Mouse (Mus musculus): ENCODE measurements at regions not wholly inside any gene's neighbourhood (a gene's known extent, or its start where the extent isn't known, plus 50 kb on each side); places are given as distances from the start of the nearest gene placed in this dataset.

- DNase-seq: no peak
- intact Hi-C loops (cut with DNase I; ENCODE audit: low total_unique reads): no loop called here
Observed at GRCm38 (mm10) chr13:31318008-31318407, 237.9 kb upstream of the Foxq1 start.

GRCm38 (mm10) chr13:31321411-31321810, 234.5 kb upstream of the Foxq1 start:
- DNase-seq: no peak
- intact Hi-C loops (cut with DNase I; ENCODE audit: low total_unique reads): no loop called here

GRCm38 (mm10) chr13:31326269-31326851, 229.6 kb upstream of the Foxq1 start:
- DNase-seq: no peak
- intact Hi-C loops (cut with DNase I; ENCODE audit: low total_unique reads): no loop called here

GRCm38 (mm10) chr13:31327511-31327951, 228.4 kb upstream of the Foxq1 start:
- DNase-seq: no peak
- intact Hi-C loops (cut with DNase I; ENCODE audit: low total_unique reads): no loop called here

- intact Hi-C loops (cut with DNase I; ENCODE audit: low total_unique reads): no loop called here
Observed at GRCm38 (mm10) chr13:31328756-31329155, 227.2 kb upstream of the Foxq1 start.

GRCm38 (mm10) chr13:31330731-31331130, 225.2 kb upstream of the Foxq1 start:
- no peak for DNase-seq
- intact Hi-C loops (cut with DNase I; ENCODE audit: low total_unique reads): no loop called here

More at GRCm38 (mm10) chr13:31328756-31329155, 227.2 kb upstream of the Foxq1 start:
- no peak for DNase-seq

GRCm38 (mm10) chr13:31334981-31335380, 221.0 kb upstream of the Foxq1 start:
- intact Hi-C loops (cut with DNase I; ENCODE audit: low total_unique reads): no loop called here
- DNase-seq: no peak

- no peak for DNase-seq
- intact Hi-C loops (cut with DNase I; ENCODE audit: low total_unique reads): no loop called here
Observed at GRCm38 (mm10) chr13:31337631-31338030, 218.3 kb upstream of the Foxq1 start.

GRCm38 (mm10) chr13:31339386-31339785, 216.5 kb upstream of the Foxq1 start:
- intact Hi-C loops (cut with DNase I; ENCODE audit: low total_unique reads): no loop called here

GRCm38 (mm10) chr13:31339901-31340300, 216.0 kb upstream of the Foxq1 start:
- intact Hi-C loops (cut with DNase I; ENCODE audit: low total_unique reads): no loop called here
- DNase-seq: no peak

More at GRCm38 (mm10) chr13:31339386-31339785, 216.5 kb upstream of the Foxq1 start:
- no peak for DNase-seq

GRCm38 (mm10) chr13:31340363-31340948, 215.5 kb upstream of the Foxq1 start:
- no peak for DNase-seq
- intact Hi-C loops (cut with DNase I; ENCODE audit: low total_unique reads): no loop called here

GRCm38 (mm10) chr13:31341282-31342100, 214.4 kb upstream of the Foxq1 start:
- intact Hi-C loops (cut with DNase I; ENCODE audit: low total_unique reads): no loop called here
- no peak for DNase-seq

GRCm38 (mm10) chr13:31346205-31346604, 209.7 kb upstream of the Foxq1 start:
- intact Hi-C loops (cut with DNase I; ENCODE audit: low total_unique reads): no loop called here
- DNase-seq: no peak

GRCm38 (mm10) chr13:31347000-31347399, 208.9 kb upstream of the Foxq1 start:
- intact Hi-C loops (cut with DNase I; ENCODE audit: low total_unique reads): no loop called here

GRCm38 (mm10) chr13:31349671-31350070, 206.3 kb upstream of the Foxq1 start:
- DNase-seq: no peak
- intact Hi-C loops (cut with DNase I; ENCODE audit: low total_unique reads): no loop called here

More at GRCm38 (mm10) chr13:31347000-31347399, 208.9 kb upstream of the Foxq1 start:
- no peak for DNase-seq

- DNase-seq: no peak
- intact Hi-C loops (cut with DNase I; ENCODE audit: low total_unique reads): no loop called here
Observed at GRCm38 (mm10) chr13:31351481-31351880, 204.5 kb upstream of the Foxq1 start.

- intact Hi-C loops (cut with DNase I; ENCODE audit: low total_unique reads): no loop called here
- DNase-seq: no peak
Observed at GRCm38 (mm10) chr13:31352825-31353224, 203.1 kb upstream of the Foxq1 start.

GRCm38 (mm10) chr13:31359353-31359752, 196.6 kb upstream of the Foxq1 start:
- intact Hi-C loops (cut with DNase I; ENCODE audit: low total_unique reads): no loop called here
- no peak for DNase-seq

- no peak for DNase-seq
Observed at GRCm38 (mm10) chr13:31362386-31362785, 193.5 kb upstream of the Foxq1 start.

GRCm38 (mm10) chr13:31364369-31364768, 191.6 kb upstream of the Foxq1 start:
- intact Hi-C loops (cut with DNase I; ENCODE audit: low total_unique reads): no loop called here
- no peak for DNase-seq

More at GRCm38 (mm10) chr13:31362386-31362785, 193.5 kb upstream of the Foxq1 start:
- intact Hi-C loops (cut with DNase I; ENCODE audit: low total_unique reads): no loop called here

- DNase-seq: no peak
- intact Hi-C loops (cut with DNase I; ENCODE audit: low total_unique reads): no loop called here
Observed at GRCm38 (mm10) chr13:31367226-31367625, 188.7 kb upstream of the Foxq1 start.
